Mouse (Mus musculus) limb, embryonic 10.5 days (tissue): Measurements from ENCODE around the gene Adamtsl3. TPM values are rescaled to one million over a fixed set of nuclear protein-coding genes. Genes with fewer than 3 reads are reported as not detected.

Source experiments
- DNase-seq: peaks from one replicate; pipeline ENCODE4 v3.0.0-alpha.2; 2017; ENCODE audit warnings: low spot score
- H3K27ac ChIP-seq: fragments of 300-500 bp; sonication (generic); 2 replicates; pipeline ENCODE4 v1.5.1; 2016; ENCODE audit warnings: mild to moderate bottlenecking
- H3K27me3 ChIP-seq: fragments of 300-500 bp; sonication (generic); 2 replicates; pipeline ENCODE4 v1.6.1; 2016; ENCODE audit warnings: low read depth, mild to moderate bottlenecking; ENCODE audit not compliant: poor library complexity, severe bottlenecking
- H3K36me3 ChIP-seq: fragments of 300-500 bp; sonication (generic); 2 replicates; pipeline ENCODE4 v1.6.1; 2016; ENCODE audit warnings: mild to moderate bottlenecking, moderate library complexity
- H3K4me1 ChIP-seq: fragments of 300-500 bp; sonication (generic); 2 replicates; pipeline ENCODE4 v1.6.1; 2016
- H3K4me3 ChIP-seq: fragments of 300-500 bp; sonication (generic); 2 replicates; pipeline ENCODE4 v1.5.1; 2016; ENCODE audit warnings: mild to moderate bottlenecking, moderate library complexity
- H3K9me3 ChIP-seq: fragments of 300-500 bp; sonication (generic); replicated peaks from 2 replicates; pipeline ENCODE4 v1.6.1; 2016; ENCODE audit warnings: mild to moderate bottlenecking
- WGBS: fragments of 180-500 bp; shearing (Covaris S2); methylation state at CpG from one replicate; pipeline ENCODE4 v1.1.7; 2016; 5-methylcytosine and 5-hydroxymethylcytosine counted together
- polyA plus RNA-seq: library from polyadenylated mRNA; unstranded; fragments of >200 nt; fragmentation: Nextera tagmentation; extraction: Ambion mirVana; gene quantifications from 2 replicates; pipeline ENCODE4 v1.2.1, GENCODE M21; 2016

Adamtsl3 gene
- polyA plus RNA-seq, 1 experiment from 2014 or later = 0.81 TPM

DNA sequence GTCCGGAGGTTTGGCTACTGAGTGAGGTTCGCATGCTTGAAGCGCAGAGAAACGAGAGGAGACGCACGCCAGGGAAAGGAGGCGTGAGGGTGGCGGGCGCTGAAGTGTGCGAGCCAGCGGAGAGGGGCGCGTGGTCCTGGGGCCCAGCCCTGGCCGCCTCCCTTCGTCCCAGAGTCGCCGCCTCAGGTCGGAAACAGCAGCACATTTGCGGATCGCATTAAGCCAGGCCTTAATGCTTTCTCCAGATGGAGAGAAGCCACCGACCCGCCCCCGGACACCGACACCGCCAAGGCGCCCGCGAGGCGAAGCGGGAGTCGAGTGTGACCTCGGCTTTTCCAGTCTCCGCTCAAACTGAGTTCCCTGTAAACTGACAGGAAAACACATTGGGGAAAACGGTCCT, 638 bp downstream of the Adamtsl3 start:
- peaks cover 23% of the 10 kb centered on the region for H3K4me1 ChIP-seq
- 1% methylated on average over 34 of the region's 34 CpGs for WGBS
- peak overlapping the region; percentile 71 for H3K27ac ChIP-seq
- H3K4me3 ChIP-seq = peak overlapping the region; percentile 57
- peaks cover 66% of the 10 kb centered on the region for H3K27me3 ChIP-seq
- DNase-seq = peak; percentile 77
- no peaks in the 10 kb centered on the region for H3K9me3 ChIP-seq
- H3K36me3 ChIP-seq = no peaks in the 10 kb centered on the region

DNA sequence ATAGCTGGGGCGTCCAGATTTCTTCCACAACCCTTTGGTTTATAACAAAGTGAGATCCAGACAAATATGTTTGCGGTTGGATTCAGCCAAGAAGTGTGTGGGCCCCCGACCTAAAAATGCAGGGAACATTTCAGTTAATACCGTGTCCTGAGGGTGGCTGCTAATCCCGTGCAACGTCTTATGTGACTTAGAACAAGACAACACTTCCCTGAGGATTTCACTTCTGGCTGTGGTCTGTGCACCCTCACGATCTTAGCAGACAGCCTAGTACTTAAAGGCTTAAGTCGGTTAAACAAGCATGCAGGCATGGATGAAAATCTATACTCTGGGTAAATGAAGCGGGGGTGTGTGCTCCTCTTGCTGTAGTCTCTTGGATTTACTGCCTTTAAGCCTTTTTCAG, 2.6 kb downstream of the Adamtsl3 start:
- Histone ChIP-seq H3K9me3 (no peaks in the 10 kb centered on the region), H3K4me1 (peaks cover 34% of the 10 kb centered on the region), H3K36me3 (no peaks in the 10 kb centered on the region), H3K27me3 (peaks cover 57% of the 10 kb centered on the region), H3K27ac (no peak overlapping the region), H3K4me3 (no peak overlapping the region)
- peak; percentile 25 for DNase-seq
- WGBS = 84% methylated on average over 9 of the region's 9 CpGs

DNA sequence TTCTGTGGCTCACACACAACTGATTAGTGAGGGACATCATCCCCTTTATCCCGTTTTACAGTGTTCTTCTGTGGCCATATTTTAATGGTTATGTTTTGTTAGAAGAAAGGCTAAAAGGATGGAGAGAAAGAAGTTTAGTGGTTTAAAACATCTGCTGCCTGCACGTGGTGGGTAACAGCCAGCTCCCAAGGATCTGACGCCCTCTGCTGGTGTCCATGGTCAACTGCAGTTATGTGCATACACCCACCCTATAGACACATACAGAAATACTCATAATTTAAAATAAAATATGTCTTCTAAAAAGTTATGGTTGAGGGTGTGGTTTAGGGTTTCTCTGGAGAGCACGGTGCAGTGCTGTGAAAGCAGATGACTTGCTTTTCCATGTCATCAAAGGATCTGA, 3.0 kb downstream of the Adamtsl3 start:
- H3K36me3 ChIP-seq = no peaks in the 10 kb centered on the region
- H3K27me3 ChIP-seq = peaks cover 53% of the 10 kb centered on the region
- no peak overlapping the region for H3K27ac ChIP-seq
- H3K4me1 ChIP-seq = peaks cover 34% of the 10 kb centered on the region
- 83% methylated on average over 4 of the region's 4 CpGs for WGBS
- DNase-seq = peak; percentile 28
- no peaks in the 10 kb centered on the region for H3K9me3 ChIP-seq
- no peak overlapping the region for H3K4me3 ChIP-seq

DNA sequence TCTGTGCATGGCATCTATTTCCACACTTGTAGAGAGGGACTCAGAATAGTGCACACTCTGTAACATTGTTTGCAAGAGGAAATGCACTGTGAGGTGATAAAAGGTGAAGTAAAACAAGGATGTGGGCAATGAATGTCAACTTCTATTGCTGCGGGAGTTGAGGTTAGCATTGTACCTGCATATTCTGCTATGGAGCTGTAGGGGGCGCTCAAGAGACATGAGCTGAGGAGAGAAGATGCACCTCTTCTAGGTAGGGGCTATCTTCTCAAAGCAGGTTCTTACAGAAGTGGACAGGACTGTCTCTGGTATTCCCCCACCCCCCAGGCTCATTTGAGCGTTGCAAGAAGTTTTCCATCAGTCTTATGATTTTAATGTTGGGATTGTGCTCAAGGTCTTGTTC, 3.7 kb downstream of the Adamtsl3 start:
- DNase-seq = no peak
- WGBS = 50% methylated on average over 3 of the region's 3 CpGs

DNA sequence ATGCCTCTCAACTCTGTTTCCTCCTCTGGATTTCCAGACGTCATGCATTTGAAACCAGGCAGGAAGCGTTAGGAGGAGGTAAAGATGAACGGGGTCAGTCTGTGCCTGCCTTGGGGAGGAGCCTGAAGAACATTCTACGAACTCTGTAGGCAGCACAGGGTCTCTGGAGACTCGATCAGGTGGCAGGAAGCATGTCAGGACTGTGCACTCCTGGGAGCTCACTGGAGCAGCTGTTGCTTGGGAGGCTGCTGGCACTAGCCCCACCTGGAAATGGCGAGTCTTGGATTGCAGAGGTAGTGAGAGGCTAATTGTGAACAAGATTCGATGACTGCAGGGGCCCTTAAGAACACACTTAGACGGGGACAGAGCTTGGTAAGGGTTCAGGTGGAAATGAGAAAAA, 6.0 kb downstream of the Adamtsl3 start:
- Histone ChIP-seq H3K36me3 (no peaks in the 10 kb centered on the region), H3K4me1 (peaks cover 17% of the 10 kb centered on the region), H3K27me3 (peaks cover 24% of the 10 kb centered on the region), H3K9me3 (no peaks in the 10 kb centered on the region), H3K27ac (peak overlapping the region; percentile 12; the same call in 1 of the 2 replicates), H3K4me3 (no peak overlapping the region)
- WGBS = 43% methylated on average over 8 of the region's 8 CpGs
- DNase-seq = no peak

More for the DNA sequence above, 3.7 kb downstream of the Adamtsl3 start:
- Histone ChIP-seq H3K36me3 (no peaks in the 10 kb centered on the region), H3K27me3 (peaks cover 46% of the 10 kb centered on the region), H3K4me3 (no peak overlapping the region), H3K4me1 (peaks cover 34% of the 10 kb centered on the region), H3K9me3 (no peaks in the 10 kb centered on the region), H3K27ac (no peak overlapping the region)

DNA sequence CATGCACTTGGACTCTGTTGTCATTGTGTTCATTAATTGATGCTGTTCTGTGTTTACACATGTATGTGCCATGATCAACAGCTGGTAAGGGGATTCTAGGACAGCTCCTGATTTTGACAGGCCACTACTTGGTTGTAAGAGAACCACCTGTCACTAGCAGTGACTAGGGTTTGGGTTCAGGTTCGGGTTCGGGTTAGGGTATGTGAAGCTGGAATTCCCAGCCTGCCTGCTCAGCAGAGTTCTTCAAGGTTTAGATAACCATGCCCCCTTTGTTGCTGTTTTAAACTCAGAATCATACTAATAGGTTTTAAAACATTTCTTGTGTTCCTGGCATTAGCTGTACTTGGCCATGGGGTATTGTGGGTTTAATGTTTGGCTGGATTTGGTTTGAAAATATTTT, 11.2 kb downstream of the Adamtsl3 start:
- H3K27me3 ChIP-seq = no peaks in the 10 kb centered on the region
- H3K36me3 ChIP-seq = no peaks in the 10 kb centered on the region
- WGBS = 90% methylated on average over 2 of the region's 2 CpGs
- H3K4me1 ChIP-seq = peaks cover 15% of the 10 kb centered on the region; the same call in 1 of the 2 replicates
- H3K27ac ChIP-seq = no peak overlapping the region
- H3K4me3 ChIP-seq = no peak overlapping the region
- no peak for DNase-seq
- no peaks in the 10 kb centered on the region for H3K9me3 ChIP-seq

DNA sequence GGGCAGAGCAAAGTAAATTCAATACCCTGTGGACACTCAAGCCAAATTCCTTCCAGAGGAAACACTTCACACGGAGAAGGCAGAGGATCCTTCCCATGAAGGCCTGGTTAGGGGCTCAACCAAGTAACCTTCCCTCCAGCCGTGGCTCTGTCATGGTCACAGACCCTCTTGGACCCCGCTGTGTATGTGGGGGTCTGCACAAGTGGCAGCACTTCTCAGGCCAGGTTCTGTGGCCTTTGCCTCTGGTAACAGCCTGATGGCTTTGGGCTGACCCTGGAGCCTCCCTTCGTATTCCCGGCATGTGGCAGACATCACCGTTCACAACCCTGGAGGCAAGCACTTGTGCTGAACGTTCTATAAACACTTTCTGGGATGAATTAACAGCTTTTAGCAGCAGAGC, 14.3 kb downstream of the Adamtsl3 start:
- Histone ChIP-seq H3K4me3 (no peak overlapping the region), H3K27ac (peak overlapping the region; percentile 30; the same call in 1 of the 2 replicates), H3K36me3 (no peaks in the 10 kb centered on the region), H3K4me1 (0 out of 2 replicates have a peak, but pooled peaks cover 9% of the 10 kb centered on the region), H3K27me3 (no peaks in the 10 kb centered on the region), H3K9me3 (no peaks in the 10 kb centered on the region)
- no peak for DNase-seq
- 67% methylated on average over 7 of the region's 7 CpGs for WGBS

DNA sequence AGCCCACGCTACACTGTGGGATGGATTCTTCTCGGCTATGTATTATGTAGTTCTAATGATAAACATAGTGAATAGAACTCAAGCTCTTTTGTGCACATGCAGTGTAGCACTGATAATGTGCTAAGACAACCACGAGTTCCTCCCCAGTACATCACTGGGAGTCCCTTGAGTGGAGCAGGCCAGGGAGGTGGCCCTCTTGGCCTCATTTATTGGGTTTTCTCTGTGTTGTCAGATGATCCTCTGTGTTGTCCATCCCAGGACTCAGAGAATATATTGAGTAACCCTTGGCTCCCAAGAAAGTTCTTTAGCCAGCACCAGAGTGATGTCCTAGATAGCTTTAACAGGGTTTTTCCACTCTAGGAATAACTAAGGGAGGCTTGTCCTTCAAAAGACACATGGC, 14.9 kb downstream of the Adamtsl3 start:
- Histone ChIP-seq H3K4me3 (no peak overlapping the region), H3K9me3 (no peaks in the 10 kb centered on the region), H3K27ac (no peak overlapping the region), H3K27me3 (no peaks in the 10 kb centered on the region), H3K36me3 (no peaks in the 10 kb centered on the region), H3K4me1 (0 out of 2 replicates have a peak, but pooled peaks cover 9% of the 10 kb centered on the region)
- DNase-seq = no peak
- 91% methylated on average over 3 of the region's 3 CpGs for WGBS

DNA sequence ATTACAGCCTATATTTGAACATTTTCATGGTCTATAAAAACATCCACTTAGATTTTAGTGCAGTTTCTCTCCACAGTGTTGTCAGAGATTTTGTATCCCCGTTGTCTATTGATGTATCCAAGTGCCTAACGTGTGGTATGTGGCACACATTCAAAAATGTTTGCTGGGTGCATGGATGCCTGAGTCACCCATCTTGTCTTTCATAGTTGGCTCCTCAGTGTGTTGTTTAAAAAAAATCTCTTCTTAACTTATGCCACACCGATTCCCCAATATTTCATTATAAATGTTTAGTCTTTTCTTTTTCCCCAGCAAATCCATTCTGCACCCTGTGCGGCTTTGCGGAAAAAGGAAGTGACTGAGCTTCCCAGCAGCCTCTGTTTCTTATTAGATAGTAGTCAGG, 23.7 kb downstream of the Adamtsl3 start:
- 93% methylated on average over 5 of the region's 5 CpGs for WGBS
- Histone ChIP-seq H3K27me3 (no peaks in the 10 kb centered on the region), H3K9me3 (no peaks in the 10 kb centered on the region), H3K4me3 (no peak overlapping the region), H3K27ac (no peak overlapping the region), H3K4me1 (peaks cover 9% of the 10 kb centered on the region; the same call in 1 of the 2 replicates), H3K36me3 (no peaks in the 10 kb centered on the region)
- no peak for DNase-seq

DNA sequence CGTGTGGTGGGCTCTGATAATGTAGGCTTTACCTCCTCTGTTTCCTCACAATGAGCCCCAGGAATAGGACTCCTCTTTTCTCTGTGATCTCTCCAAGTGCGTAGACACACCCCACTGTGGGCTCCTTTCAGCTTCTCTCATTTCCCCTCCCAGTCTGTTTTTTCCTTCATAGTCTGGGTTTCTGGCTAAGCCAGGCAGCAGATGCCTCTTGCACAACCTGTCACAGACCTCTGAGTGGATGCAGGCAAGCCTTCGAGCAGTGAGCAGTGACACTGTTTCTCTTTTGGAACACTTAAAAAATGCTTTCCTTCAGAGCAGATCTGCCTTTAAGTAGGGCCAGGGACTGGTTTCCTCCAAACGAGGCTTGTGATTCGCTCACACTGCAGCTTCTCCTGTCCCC, 24.2 kb downstream of the Adamtsl3 start:
- no peak for DNase-seq
- H3K9me3 ChIP-seq = no peaks in the 10 kb centered on the region
- H3K36me3 ChIP-seq = no peaks in the 10 kb centered on the region
- peaks cover 14% of the 10 kb centered on the region for H3K4me1 ChIP-seq
- 0 out of 2 replicates have a peak overlapping the region, but pooled peaks have one; percentile 7 for H3K27ac ChIP-seq
- H3K4me3 ChIP-seq = no peak overlapping the region
- WGBS = 81% methylated on average over 5 of the region's 5 CpGs
- H3K27me3 ChIP-seq = no peaks in the 10 kb centered on the region

DNA sequence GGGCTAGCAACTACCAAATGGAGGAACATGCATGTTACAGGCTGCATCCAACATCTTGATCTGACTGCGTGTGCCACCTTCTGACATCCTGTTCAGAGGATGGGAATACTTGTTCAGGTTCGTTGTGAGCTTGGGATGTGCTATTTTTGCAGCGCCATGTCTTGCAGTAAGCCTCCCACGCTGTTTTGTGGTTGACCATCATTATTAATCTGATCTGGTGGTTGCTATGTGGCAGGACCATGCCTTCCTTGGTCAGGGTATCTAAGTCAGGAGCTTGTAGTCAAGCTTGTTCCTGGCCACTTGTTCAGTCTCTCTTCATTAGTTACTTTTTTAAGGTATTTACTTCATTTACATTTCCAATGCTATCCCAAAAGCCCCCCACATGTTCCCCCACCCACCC, 24.7 kb downstream of the Adamtsl3 start:
- 98% methylated on average over 4 of the region's 4 CpGs for WGBS
- H3K27me3 ChIP-seq = no peaks in the 10 kb centered on the region
- no peak overlapping the region for H3K27ac ChIP-seq
- H3K9me3 ChIP-seq = no peaks in the 10 kb centered on the region
- no peak overlapping the region for H3K4me3 ChIP-seq
- no peak for DNase-seq
- H3K4me1 ChIP-seq = peaks cover 16% of the 10 kb centered on the region
- no peaks in the 10 kb centered on the region for H3K36me3 ChIP-seq

DNA sequence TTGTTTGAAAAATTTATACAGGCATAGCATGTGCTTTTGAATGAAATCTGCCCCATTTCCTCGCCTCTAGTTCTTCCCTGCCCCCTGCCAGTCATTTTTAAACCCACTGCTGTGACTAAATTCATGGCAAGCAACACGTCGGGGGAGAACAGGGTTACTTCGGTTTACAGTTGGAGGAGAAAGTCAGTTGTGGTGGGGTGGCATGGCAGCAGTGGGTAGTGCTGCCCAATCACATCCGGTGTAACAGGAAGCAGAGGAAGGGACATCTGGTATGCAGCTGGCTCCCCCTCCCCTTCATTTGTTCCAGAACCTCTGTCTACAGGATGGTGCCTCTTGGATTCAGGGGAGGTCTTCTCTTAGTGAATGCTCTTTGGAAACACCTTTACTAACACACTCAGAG, 25.6 kb downstream of the Adamtsl3 start:
- Histone ChIP-seq H3K27me3 (no peaks in the 10 kb centered on the region), H3K36me3 (no peaks in the 10 kb centered on the region), H3K27ac (no peak overlapping the region), H3K4me1 (peaks cover 16% of the 10 kb centered on the region), H3K9me3 (no peaks in the 10 kb centered on the region), H3K4me3 (no peak overlapping the region)
- no peak for DNase-seq
- 72% methylated on average over 5 of the region's 5 CpGs for WGBS

DNA sequence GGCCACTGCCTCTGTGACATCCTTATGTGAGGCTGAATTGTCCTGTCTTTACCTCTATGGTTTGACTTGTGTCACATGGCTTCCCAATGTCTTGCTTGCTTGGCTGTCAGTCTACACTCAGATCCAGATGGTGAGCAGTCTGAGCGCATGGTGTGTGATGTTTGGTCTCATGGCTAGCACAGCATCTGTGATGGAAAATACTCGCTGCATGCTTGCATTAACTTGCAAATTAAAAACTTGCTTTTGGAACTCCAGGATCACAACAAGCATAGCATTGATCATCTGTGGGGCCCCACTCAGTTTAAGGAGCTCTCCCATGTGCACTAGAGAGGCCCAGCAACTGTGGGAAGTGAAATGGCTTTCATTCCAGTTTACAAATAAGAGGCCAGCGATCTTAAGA, 29.1 kb downstream of the Adamtsl3 start:
- H3K27me3 ChIP-seq = no peaks in the 10 kb centered on the region
- H3K27ac ChIP-seq = peak overlapping the region; percentile 19; the same call in 1 of the 2 replicates
- peaks cover 31% of the 10 kb centered on the region for H3K4me1 ChIP-seq
- H3K36me3 ChIP-seq = no peaks in the 10 kb centered on the region
- no peaks in the 10 kb centered on the region for H3K9me3 ChIP-seq
- DNase-seq = no peak
- no peak overlapping the region for H3K4me3 ChIP-seq
- 86% methylated on average over 3 of the region's 3 CpGs for WGBS

DNA sequence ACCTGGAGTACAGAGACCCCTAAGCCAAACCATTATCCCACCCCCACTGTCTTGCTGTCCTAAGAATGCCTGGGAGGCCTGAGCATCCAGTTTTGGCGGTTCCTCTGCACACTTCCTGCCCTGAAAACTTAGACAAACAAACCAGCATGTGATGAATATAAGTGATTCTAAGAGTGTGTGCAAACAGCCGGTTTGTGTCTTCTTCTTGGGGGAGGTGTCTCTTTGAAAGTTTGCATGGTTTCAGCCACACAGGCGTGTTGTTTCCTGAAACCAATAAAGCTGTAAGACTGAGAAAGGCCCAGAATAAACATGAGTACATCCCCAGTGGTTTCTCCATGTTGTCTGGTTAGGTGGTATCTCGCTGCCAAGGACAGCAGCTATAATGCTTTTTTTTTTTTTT, 30.6 kb downstream of the Adamtsl3 start:
- peaks cover 29% of the 10 kb centered on the region for H3K4me1 ChIP-seq
- 78% methylated on average over 4 of the region's 4 CpGs for WGBS
- no peaks in the 10 kb centered on the region for H3K36me3 ChIP-seq
- no peak for DNase-seq
- H3K27me3 ChIP-seq = no peaks in the 10 kb centered on the region
- no peaks in the 10 kb centered on the region for H3K9me3 ChIP-seq
- H3K27ac ChIP-seq = no peak overlapping the region
- H3K4me3 ChIP-seq = no peak overlapping the region
